Mouse (Mus musculus) bone marrow macrophage, adult 2 months (primary cell): ENCODE results near the gene H2-Aa.

Source experiments
- CTCF ChIP-seq: IDR thresholded peaks from 2 replicates; pipeline ENCODE4 v1.5.1; 2012; ENCODE audit warnings: low read depth, mild to moderate bottlenecking, low read length, moderate library complexity
- POLR2A ChIP-seq: IDR thresholded peaks from 2 replicates; pipeline ENCODE4 v1.6.1; 2012; ENCODE audit warnings: mild to moderate bottlenecking, low read depth, low read length, borderline replicate concordance

DNA sequence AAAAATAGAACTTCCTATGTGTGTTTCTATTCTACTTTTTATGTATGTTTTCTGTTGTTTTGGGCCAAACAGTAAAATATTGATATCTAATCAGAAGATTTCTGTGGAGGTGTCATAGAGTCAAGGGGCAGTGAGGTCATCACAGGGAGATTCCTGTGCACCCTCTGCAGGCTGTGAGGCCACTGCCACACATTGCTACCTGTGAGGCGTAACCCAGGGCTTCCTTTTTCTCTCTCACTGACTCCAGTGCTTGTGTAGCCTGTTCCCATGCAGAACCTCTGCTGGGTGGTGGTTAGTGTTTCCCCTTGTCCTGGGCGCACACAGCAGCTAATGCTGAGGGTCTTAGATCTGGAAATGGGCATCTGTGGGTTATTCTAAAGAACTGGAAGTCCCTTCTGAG, 18.8 kb upstream of the H2-Aa start:
- TF ChIP-seq CTCF (no peak), POLR2A (no peak)
